Mouse (Mus musculus) hindbrain, embryonic 13.5 days (tissue): Measurements from ENCODE around the gene Bahcc1. TPM values are rescaled to one million over a fixed set of nuclear protein-coding genes. Genes with fewer than 3 reads are reported as not detected.

ENCODE experiments used
- ATAC-seq: fragments of 200-750 bp; cut with Nextera tagmentation; 2 replicates; pipeline ENCODE4 v1.8.0; 2017; ENCODE audit warnings: moderate TSS enrichment; ENCODE audit not compliant: low FRiP score
- H3K27ac ChIP-seq: fragments of 300-500 bp; sonication (generic); 2 replicates; pipeline ENCODE4 v1.5.1; 2015; ENCODE audit warnings: inconsistent platforms, mild to moderate bottlenecking, moderate library complexity
- H3K27me3 ChIP-seq: fragments of 300-500 bp; sonication (generic); 2 replicates; pipeline ENCODE4 v1.6.1; 2015; ENCODE audit warnings: mild to moderate bottlenecking, inconsistent platforms
- H3K36me3 ChIP-seq: fragments of 300-500 bp; sonication (generic); 2 replicates; pipeline ENCODE4 v1.6.1; 2015; ENCODE audit warnings: mild to moderate bottlenecking, inconsistent platforms
- H3K4me1 ChIP-seq: fragments of 300-500 bp; sonication (generic); replicated peaks from 2 replicates; pipeline ENCODE4 v1.6.1; 2015; ENCODE audit warnings: inconsistent platforms
- H3K4me2 ChIP-seq: fragments of 300-500 bp; sonication (generic); 2 replicates; pipeline ENCODE4 v1.6.1; 2015; ENCODE audit warnings: inconsistent platforms, mild to moderate bottlenecking, moderate library complexity
- H3K4me3 ChIP-seq: fragments of 300-500 bp; sonication (generic); 2 replicates; pipeline ENCODE4 v1.5.1; 2015; ENCODE audit warnings: mild to moderate bottlenecking, inconsistent platforms
- H3K9ac ChIP-seq: fragments of 300-500 bp; sonication (generic); 2 replicates; pipeline ENCODE4 v1.6.1; 2015; ENCODE audit warnings: mild to moderate bottlenecking, inconsistent platforms
- H3K9me3 ChIP-seq: fragments of 300-500 bp; sonication (generic); 2 replicates; pipeline ENCODE4 v1.6.1; 2016; ENCODE audit warnings: inconsistent platforms
- WGBS: fragments of 180-500 bp; shearing (Covaris S2); methylation state at CpG from one replicate; pipeline ENCODE4 v1.1.7; 2015; 5-methylcytosine and 5-hydroxymethylcytosine counted together
- polyA plus RNA-seq: library from polyadenylated mRNA; unstranded; fragments of >200 nt; fragmentation: Nextera tagmentation; extraction: Ambion mirVana; gene quantifications from 2 replicates; pipeline ENCODE4 v1.2.1, GENCODE M21; 2015

Gene Bahcc1
- polyA plus RNA-seq, result 13.6 and 17.0 TPM in 2 replicates

GRCm38 (mm10) chr11:120232230-120233097, at the start of gene Bahcc1:
Gene Bahcc1 (plus strand): TSS chr11:120232947.
- H3K4me3 ChIP-seq, result peak within 1 kb of the TSS; percentile 95
- H3K36me3 ChIP-seq, result peaks cover 5% of the 10 kb centered on the region
- peak within 1 kb of the TSS; percentile 99 for H3K4me2 ChIP-seq
- H3K27me3 ChIP-seq, result no peaks in the 10 kb centered on the region
- peak within 1 kb of the TSS; percentile 100 for H3K9ac ChIP-seq
- ATAC-seq, result peak; percentile 93
- H3K4me1 ChIP-seq, result peaks cover 35% of the 10 kb centered on the region
- under 1% methylated on average over 36 of the region's 36 CpGs for WGBS
- no peaks in the 10 kb centered on the region for H3K9me3 ChIP-seq
- peak within 1 kb of the TSS; percentile 100 for H3K27ac ChIP-seq

- Histone ChIP-seq H3K9ac (peak overlapping the region; percentile 99; the same call in 1 of the 2 replicates), H3K4me3 (no peak overlapping the region), H3K4me1 (peaks cover 56% of the 10 kb centered on the region), H3K4me2 (peak overlapping the region; percentile 98), H3K36me3 (no peaks in the 10 kb centered on the region), H3K27me3 (no peaks in the 10 kb centered on the region), H3K9me3 (no peaks in the 10 kb centered on the region), H3K27ac (peak overlapping the region; percentile 99; the same call in 1 of the 2 replicates)
- 0% methylated on average over 1 of the region's 1 CpGs for WGBS
- no peak for ATAC-seq
Observed at GRCm38 (mm10) chr11:120183180-120183579, 49.6 kb upstream of the Bahcc1 start.

DNA sequence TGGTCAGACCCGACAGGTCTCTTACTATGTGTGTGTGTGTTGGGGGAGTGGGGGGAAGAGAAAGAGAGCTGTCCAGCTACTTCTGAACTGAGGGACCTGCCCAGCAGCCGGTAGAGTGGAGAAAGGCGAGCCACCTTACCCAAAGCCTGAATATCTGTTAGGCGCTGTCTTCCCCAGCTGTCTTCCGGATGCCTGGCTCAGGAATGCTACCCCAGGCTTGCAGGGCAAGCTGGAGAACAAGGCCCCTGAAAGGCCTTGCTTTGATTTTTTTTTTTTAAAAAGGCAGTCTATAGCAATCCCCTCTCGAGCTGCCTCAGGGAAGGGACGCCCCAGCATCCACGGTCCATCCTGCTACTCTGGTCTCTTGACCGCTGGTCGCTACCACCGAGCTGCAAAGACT, 49.0 kb upstream of the Bahcc1 start:
- H3K4me2 ChIP-seq, result peak overlapping the region; percentile 98
- H3K27me3 ChIP-seq, result no peaks in the 10 kb centered on the region
- no peak for ATAC-seq
- 15% methylated on average over 11 of the region's 11 CpGs for WGBS
- H3K36me3 ChIP-seq, result no peaks in the 10 kb centered on the region
- H3K9ac ChIP-seq, result peak overlapping the region; percentile 99
- peaks cover 56% of the 10 kb centered on the region for H3K4me1 ChIP-seq
- peak overlapping the region; percentile 99 for H3K27ac ChIP-seq
- H3K9me3 ChIP-seq, result no peaks in the 10 kb centered on the region
- H3K4me3 ChIP-seq, result peak overlapping the region; percentile 89; the same call in 1 of the 2 replicates

GRCm38 (mm10) chr11:120184371-120185315, 48.1 kb upstream of the Bahcc1 start:
- Histone ChIP-seq H3K27ac (peak overlapping the region; percentile 99), H3K4me1 (peaks cover 56% of the 10 kb centered on the region), H3K4me2 (peak overlapping the region; percentile 98), H3K9me3 (no peaks in the 10 kb centered on the region), H3K36me3 (no peaks in the 10 kb centered on the region), H3K9ac (peak overlapping the region; percentile 99), H3K4me3 (peak overlapping the region; percentile 89), H3K27me3 (no peaks in the 10 kb centered on the region)
- 2% methylated on average over 16 of the region's 16 CpGs for WGBS
- ATAC-seq, result peak; percentile 29

DNA sequence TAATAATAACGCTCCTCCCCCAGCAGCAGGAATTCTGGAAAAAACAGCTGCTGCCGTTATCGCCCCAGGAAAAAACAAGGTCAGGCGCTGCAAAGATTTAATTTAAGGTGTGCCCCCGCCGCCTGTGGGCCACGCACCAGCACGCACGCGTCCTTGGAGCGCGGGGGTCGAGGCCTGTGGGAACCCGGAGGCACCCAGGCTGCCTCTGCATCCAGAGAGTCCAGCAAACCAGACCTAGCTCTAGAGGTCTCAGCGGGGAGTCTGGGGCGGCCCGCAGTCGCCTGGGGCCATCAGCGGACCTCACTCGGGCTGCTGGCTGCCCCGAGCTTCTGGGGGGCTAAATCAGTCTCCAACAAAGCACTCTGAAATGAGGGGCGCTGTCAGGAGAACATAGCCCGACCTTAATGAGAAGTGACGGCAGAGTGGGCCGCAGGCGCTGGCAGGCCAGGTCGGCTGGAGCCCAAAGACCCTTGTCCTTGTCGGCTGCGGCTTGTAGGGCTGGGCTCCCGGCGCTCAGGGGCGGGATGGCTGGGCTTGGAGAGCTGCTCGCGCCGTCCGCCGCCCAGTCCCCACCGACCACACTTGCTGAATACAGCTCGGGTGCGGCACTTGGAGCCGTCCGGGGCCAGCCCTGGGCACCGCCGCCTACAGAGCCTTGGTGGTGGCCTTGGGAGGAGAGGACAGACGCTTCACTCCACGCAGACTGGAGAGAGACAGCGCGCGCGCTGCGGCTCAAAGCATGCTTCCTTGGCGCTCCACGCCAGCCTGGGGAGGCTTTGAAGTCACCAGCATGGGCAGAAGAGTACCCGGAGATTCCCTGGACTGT, 47.2 kb upstream of the Bahcc1 start:
- under 1% methylated on average over 54 of the region's 54 CpGs for WGBS
- Histone ChIP-seq H3K27me3 (no peaks in the 10 kb centered on the region), H3K4me1 (peaks cover 61% of the 10 kb centered on the region), H3K9ac (peak overlapping the region; percentile 99), H3K4me2 (peak overlapping the region; percentile 98), H3K9me3 (no peaks in the 10 kb centered on the region), H3K36me3 (no peaks in the 10 kb centered on the region), H3K27ac (peak overlapping the region; percentile 99), H3K4me3 (peak overlapping the region; percentile 89)
- ATAC-seq, result no peak

DNA sequence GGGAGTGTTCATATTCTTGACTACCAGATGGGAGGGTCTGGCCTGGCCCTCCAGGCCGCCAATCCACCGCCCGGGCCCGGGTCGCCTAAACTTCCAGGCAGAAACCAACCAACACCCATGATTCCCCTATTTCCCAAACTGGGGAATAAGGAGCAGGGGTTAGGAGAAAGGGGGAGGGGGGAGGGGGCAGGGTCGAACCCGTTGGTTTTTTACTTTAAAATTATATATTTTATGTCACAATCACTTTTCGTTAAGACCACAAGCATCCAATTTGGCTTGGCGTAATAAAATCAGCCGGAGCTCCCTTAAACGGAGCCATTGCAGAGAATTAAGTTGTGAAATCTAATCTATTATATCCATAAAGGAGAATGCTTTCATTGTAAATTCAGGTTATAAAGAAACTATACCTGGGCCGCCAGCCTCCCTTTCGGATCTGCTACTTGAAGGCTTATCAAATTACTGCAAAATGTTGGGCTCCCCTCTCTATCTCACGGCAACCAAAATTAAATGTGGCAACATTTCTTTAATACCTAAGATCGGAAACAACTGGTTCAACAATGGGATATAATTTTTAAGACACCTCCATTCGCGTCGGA, 46.5 kb upstream of the Bahcc1 start:
- peaks cover 68% of the 10 kb centered on the region for H3K4me1 ChIP-seq

DNA sequence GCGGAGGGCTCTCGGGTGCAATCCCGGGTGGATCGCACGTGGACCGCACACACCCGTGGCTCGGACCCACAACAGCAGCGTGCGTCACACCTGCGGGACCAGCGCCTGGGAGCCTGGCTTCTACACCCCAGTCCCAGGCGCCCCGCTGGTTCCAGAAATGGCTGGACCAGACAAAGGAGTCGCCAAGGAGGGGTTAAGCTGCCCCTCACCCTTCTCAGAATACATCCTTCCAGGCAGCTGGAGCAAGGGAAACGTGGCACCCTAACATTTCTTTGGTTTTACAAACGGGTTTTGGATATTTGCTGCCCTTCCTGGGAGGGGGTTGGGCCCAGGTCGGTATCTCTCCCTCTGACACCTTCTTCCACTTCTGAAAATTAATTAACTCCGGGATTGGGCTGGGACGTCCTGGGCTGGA, 45.9 kb upstream of the Bahcc1 start:
- peaks cover 67% of the 10 kb centered on the region for H3K4me1 ChIP-seq
- peak overlapping the region; percentile 99 for H3K9ac ChIP-seq
- WGBS, result under 1% methylated on average over 20 of the region's 20 CpGs

More for the DNA sequence above, 46.5 kb upstream of the Bahcc1 start:
- Histone ChIP-seq H3K27me3 (no peaks in the 10 kb centered on the region), H3K9ac (peak overlapping the region; percentile 99), H3K36me3 (no peaks in the 10 kb centered on the region), H3K4me2 (peak overlapping the region; percentile 98), H3K4me3 (peak overlapping the region; percentile 89), H3K27ac (peak overlapping the region; percentile 99), H3K9me3 (no peaks in the 10 kb centered on the region)
- WGBS, result 4% methylated on average over 18 of the region's 18 CpGs
- ATAC-seq, result no peak

GRCm38 (mm10) chr11:120187236-120188101, 45.3 kb upstream of the Bahcc1 start:
- H3K4me3 ChIP-seq, result peak overlapping the region; percentile 89
- peaks cover 60% of the 10 kb centered on the region for H3K4me1 ChIP-seq
- no peaks in the 10 kb centered on the region for H3K27me3 ChIP-seq
- WGBS, result under 1% methylated on average over 43 of the region's 43 CpGs
- H3K27ac ChIP-seq, result peak overlapping the region; percentile 99
- H3K4me2 ChIP-seq, result peak overlapping the region; percentile 98
- peak overlapping the region; percentile 99 for H3K9ac ChIP-seq
- no peaks in the 10 kb centered on the region for H3K9me3 ChIP-seq
- ATAC-seq, result no peak
- H3K36me3 ChIP-seq, result no peaks in the 10 kb centered on the region

More for the DNA sequence above, 45.9 kb upstream of the Bahcc1 start:
- no peaks in the 10 kb centered on the region for H3K9me3 ChIP-seq
- ATAC-seq, result no peak
- H3K4me3 ChIP-seq, result peak overlapping the region; percentile 89
- H3K27me3 ChIP-seq, result no peaks in the 10 kb centered on the region
- peak overlapping the region; percentile 99 for H3K27ac ChIP-seq
- H3K36me3 ChIP-seq, result no peaks in the 10 kb centered on the region
- peak overlapping the region; percentile 98 for H3K4me2 ChIP-seq

DNA sequence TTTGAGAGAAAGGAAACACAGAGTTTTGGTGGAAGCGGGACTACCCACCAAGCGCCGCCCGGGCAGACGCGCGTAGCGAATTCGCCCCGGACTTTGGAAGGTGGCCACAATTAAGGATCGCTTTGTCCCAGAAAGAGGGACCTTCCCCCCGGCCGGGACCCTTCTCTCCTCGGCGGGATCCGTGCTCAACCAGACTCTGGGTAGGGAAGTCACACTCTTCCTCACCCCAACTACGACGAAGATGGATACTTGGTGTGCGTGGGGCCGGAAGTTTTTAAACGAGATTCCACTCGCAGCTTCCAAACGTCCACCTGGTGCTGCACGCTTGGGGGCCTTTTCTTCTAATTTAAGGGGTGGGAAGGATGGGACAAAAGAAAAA, 44.7 kb upstream of the Bahcc1 start:
- Histone ChIP-seq H3K36me3 (no peaks in the 10 kb centered on the region), H3K4me2 (peak overlapping the region; percentile 98), H3K27ac (peak overlapping the region; percentile 99), H3K9me3 (no peaks in the 10 kb centered on the region), H3K4me1 (peaks cover 55% of the 10 kb centered on the region), H3K9ac (peak overlapping the region; percentile 99), H3K4me3 (peak overlapping the region; percentile 89), H3K27me3 (no peaks in the 10 kb centered on the region)
- ATAC-seq, result no peak
- WGBS, result 0% methylated on average over 24 of the region's 24 CpGs
